Mouse (Mus musculus): Measurements from ENCODE around the gene Opcml. TPM values are rescaled to one million over a fixed set of nuclear protein-coding genes. Genes with fewer than 3 reads are reported as not detected.

Gene Opcml
- polyA plus RNA-seq, 2 experiments = 3.7 to 5.5 TPM

DNA sequence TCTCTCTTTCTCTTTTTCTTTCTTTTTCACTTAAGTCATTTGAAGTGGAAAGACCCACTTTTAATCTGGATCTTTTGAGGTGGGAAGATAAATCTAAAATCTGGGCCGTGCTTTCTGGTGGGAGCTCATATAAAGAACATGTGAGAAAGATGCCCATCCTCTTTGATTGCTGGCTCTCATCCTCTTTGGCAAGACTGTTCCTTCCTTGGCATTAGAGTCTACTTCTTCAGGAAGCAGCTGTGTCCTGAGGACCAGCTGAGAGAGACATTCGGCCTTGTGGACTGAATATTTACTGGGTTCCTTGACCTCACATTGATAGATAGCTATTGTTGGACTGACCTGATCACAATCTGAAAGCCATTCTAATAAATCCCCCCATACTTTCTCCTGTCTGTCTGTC, 331.3 kb downstream of the Opcml start:
- TF ChIP-seq POLR2A (IDR thresholded peaks at IDR 0.05; ENCODE audit: borderline replicate concordance, extremely low read depth, insufficient read depth, insufficient read length) = no peak
- H3K4me1 ChIP-seq (ENCODE audit: control insufficient read depth, insufficient read depth, low read length) = no peaks in the 10 kb centered on the region
- H3K27ac ChIP-seq (replicated peaks; ENCODE audit: low read depth, low read length) = no peak overlapping the region
- H3K27me3 ChIP-seq (ENCODE audit: control insufficient read depth, insufficient read depth, low read length) = no peaks in the 10 kb centered on the region
- no peaks in the 10 kb centered on the region for H3K36me3 ChIP-seq (ENCODE audit: control insufficient read depth, insufficient read depth, low read length)
- WGBS = 76% methylated on average over 2 of the region's 2 CpGs
- no peak overlapping the region for H3K4me2 ChIP-seq (replicated peaks; ENCODE audit: low read depth, low read length, severe bottlenecking)
- no peaks in the 10 kb centered on the region for H3K9me3 ChIP-seq (ENCODE audit: control insufficient read depth, low read length)
- no peak overlapping the region for H3K4me3 ChIP-seq (replicated peaks; ENCODE audit: low read length)
- H3K9ac ChIP-seq (ENCODE audit: low read depth, low read length, severe bottlenecking) = no peak overlapping the region
- ATAC-seq (ENCODE audit: low FRiP score, low read depth) = no peak
- no peak for DNase-seq (ENCODE audit: low spot score)

DNA sequence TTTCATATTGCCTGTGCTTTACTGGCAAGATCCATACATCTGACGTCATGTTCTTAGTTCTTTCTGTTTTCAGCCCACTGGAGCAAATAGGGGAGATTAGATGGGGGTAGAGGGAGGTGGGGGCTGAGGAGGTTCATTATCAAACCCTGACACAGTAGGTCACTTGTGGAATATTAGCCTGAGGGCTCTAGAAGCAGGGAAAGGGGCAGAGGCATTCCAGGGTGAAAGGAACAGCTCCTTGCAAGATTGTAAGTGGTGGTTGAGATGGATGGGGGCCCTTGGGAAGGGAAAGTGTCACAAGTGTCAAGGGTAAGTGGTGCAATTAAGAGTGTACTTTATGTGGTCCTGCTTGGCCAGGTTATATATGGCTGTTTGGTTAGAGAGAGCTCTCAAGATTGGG, 338.2 kb downstream of the Opcml start:
- WGBS = 55% methylated on average over 1 of the region's 1 CpGs
- no peak for DNase-seq (ENCODE audit: low spot score)

DNA sequence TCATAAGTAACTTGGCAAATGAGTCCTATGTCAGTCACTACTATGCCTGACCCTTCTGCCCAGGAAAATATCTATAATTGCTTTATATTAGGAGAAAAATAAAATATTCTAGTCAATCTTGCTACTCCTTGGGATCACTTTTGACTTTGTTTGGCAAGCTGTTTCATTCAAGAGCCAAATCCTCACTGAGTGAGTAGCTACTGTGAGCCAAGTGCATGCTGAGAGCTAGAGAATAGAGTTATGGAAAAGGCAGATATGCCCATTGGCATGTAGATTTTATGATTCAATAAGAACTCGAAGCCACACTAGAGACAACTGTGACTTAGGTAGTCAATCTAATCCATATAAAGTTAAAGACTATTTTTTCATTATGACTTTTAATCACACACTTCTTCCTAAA, 340.9 kb downstream of the Opcml start:
- no peak for TF ChIP-seq POLR2A (IDR thresholded peaks at IDR 0.05; ENCODE audit: borderline replicate concordance, extremely low read depth, insufficient read depth, insufficient read length)
- no peak for DNase-seq (ENCODE audit: low spot score)
- 68% methylated on average over 1 of the region's 1 CpGs for WGBS

More for the DNA sequence above, 338.2 kb downstream of the Opcml start:
- Histone ChIP-seq H3K27ac (replicated peaks; ENCODE audit: low read depth, low read length) (no peak overlapping the region), H3K27me3 (ENCODE audit: control insufficient read depth, insufficient read depth, low read length) (no peaks in the 10 kb centered on the region), H3K9me3 (ENCODE audit: control insufficient read depth, low read length) (no peaks in the 10 kb centered on the region), H3K4me2 (replicated peaks; ENCODE audit: low read depth, low read length, severe bottlenecking) (no peak overlapping the region), H3K9ac (ENCODE audit: low read depth, low read length, severe bottlenecking) (no peak overlapping the region), H3K36me3 (ENCODE audit: control insufficient read depth, insufficient read depth, low read length) (no peaks in the 10 kb centered on the region), H3K4me1 (ENCODE audit: control insufficient read depth, insufficient read depth, low read length) (no peaks in the 10 kb centered on the region), H3K4me3 (replicated peaks; ENCODE audit: low read length) (no peak overlapping the region)
- no peak for TF ChIP-seq POLR2A (IDR thresholded peaks at IDR 0.05; ENCODE audit: borderline replicate concordance, extremely low read depth, insufficient read depth, insufficient read length)
- no peak for ATAC-seq (ENCODE audit: low FRiP score, low read depth)

DNA sequence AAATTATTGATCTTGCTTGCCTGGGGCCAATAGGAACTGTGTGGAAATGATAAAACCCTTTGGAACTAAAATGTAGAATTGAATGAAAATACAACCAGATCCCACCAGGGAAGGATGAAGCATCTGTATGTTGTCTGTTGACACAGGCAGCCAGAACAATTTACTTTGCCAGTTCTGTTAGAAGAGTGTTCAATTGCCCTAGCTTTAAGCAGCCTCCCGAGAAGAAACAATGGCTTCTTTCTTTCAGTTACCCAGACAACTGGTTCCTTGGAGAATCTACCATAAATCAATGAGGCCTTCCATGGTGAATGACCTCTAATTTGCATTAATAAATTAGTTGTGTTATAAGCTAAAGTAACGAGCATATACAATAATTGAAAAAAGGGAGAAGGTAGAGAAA, 346.0 kb downstream of the Opcml start:
- no peaks in the 10 kb centered on the region for H3K4me1 ChIP-seq (ENCODE audit: control insufficient read depth, insufficient read depth, low read length)
- no peaks in the 10 kb centered on the region for H3K9me3 ChIP-seq (ENCODE audit: control insufficient read depth, low read length)
- H3K4me2 ChIP-seq (replicated peaks; ENCODE audit: low read depth, low read length, severe bottlenecking) = no peak overlapping the region
- H3K4me3 ChIP-seq (replicated peaks; ENCODE audit: low read length) = no peak overlapping the region
- WGBS = 44% methylated on average over 2 of the region's 2 CpGs
- no peak overlapping the region for H3K27ac ChIP-seq (replicated peaks; ENCODE audit: low read depth, low read length)
- DNase-seq (ENCODE audit: low spot score) = no peak
- no peaks in the 10 kb centered on the region for H3K36me3 ChIP-seq (ENCODE audit: control insufficient read depth, insufficient read depth, low read length)
- no peak for ATAC-seq (ENCODE audit: low FRiP score, low read depth)
- no peak for TF ChIP-seq POLR2A (IDR thresholded peaks at IDR 0.05; ENCODE audit: borderline replicate concordance, extremely low read depth, insufficient read depth, insufficient read length)
- no peaks in the 10 kb centered on the region for H3K27me3 ChIP-seq (ENCODE audit: control insufficient read depth, insufficient read depth, low read length)
- H3K9ac ChIP-seq (ENCODE audit: low read depth, low read length, severe bottlenecking) = no peak overlapping the region

More for the DNA sequence above, 340.9 kb downstream of the Opcml start:
- Histone ChIP-seq H3K4me2 (replicated peaks; ENCODE audit: low read depth, low read length, severe bottlenecking) (no peak overlapping the region), H3K27ac (replicated peaks; ENCODE audit: low read depth, low read length) (no peak overlapping the region), H3K27me3 (ENCODE audit: control insufficient read depth, insufficient read depth, low read length) (no peaks in the 10 kb centered on the region), H3K9ac (ENCODE audit: low read depth, low read length, severe bottlenecking) (no peak overlapping the region), H3K36me3 (ENCODE audit: control insufficient read depth, insufficient read depth, low read length) (no peaks in the 10 kb centered on the region), H3K4me1 (ENCODE audit: control insufficient read depth, insufficient read depth, low read length) (no peaks in the 10 kb centered on the region), H3K4me3 (replicated peaks; ENCODE audit: low read length) (no peak overlapping the region), H3K9me3 (ENCODE audit: control insufficient read depth, low read length) (no peaks in the 10 kb centered on the region)
- no peak for ATAC-seq (ENCODE audit: low FRiP score, low read depth)

DNA sequence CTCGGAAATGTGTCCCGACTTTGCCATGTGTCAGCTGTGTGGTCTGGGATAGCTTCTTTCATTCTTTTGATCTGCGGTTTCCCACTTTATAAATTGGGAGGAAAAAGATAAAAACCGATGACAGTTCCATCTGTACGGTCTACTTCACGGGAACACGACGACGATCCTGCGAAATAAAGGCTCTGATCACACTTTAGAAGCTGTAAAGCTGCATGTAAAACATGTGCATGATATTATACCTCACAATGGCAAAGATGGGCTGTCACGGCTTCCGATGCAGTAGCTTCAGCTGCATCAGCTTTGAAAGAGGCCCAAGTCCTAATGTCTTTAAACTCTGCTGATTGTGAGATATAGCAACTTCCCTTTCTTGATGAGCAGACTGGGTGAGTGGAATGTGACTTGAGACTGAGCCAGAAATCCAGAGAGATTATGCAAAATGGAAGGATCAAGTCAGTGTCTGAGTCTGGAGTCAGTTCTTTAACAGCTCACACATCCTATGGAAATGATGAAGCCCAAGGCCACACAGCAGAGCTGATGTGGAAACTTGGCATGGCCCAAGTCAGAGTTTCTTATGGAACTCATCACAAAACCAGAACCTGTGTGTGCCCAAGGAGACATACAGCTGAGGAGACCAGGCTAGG, 349.5 kb downstream of the Opcml start:
- Histone ChIP-seq H3K27ac (replicated peaks; ENCODE audit: low read depth, low read length) (no peak overlapping the region), H3K4me1 (ENCODE audit: control insufficient read depth, insufficient read depth, low read length) (no peaks in the 10 kb centered on the region), H3K9ac (ENCODE audit: low read depth, low read length, severe bottlenecking) (no peak overlapping the region), H3K36me3 (ENCODE audit: control insufficient read depth, insufficient read depth, low read length) (no peaks in the 10 kb centered on the region), H3K9me3 (ENCODE audit: control insufficient read depth, low read length) (no peaks in the 10 kb centered on the region), H3K27me3 (ENCODE audit: control insufficient read depth, insufficient read depth, low read length) (no peaks in the 10 kb centered on the region), H3K4me3 (replicated peaks; ENCODE audit: low read length) (no peak overlapping the region), H3K4me2 (replicated peaks; ENCODE audit: low read depth, low read length, severe bottlenecking) (no peak overlapping the region)
- ATAC-seq (ENCODE audit: low FRiP score, low read depth) = no peak
- no peak for TF ChIP-seq POLR2A (IDR thresholded peaks at IDR 0.05; ENCODE audit: borderline replicate concordance, extremely low read depth, insufficient read depth, insufficient read length)
- DNase-seq (ENCODE audit: low spot score) = no peak
- WGBS = 68% methylated on average over 12 of the region's 12 CpGs

Data from limb, embryonic 14.5 days (tissue).